Mouse (Mus musculus) forebrain, embryonic 16.5 days (tissue): ENCODE measurements around the gene Osbpl11. TPM values are rescaled to one million over a fixed set of nuclear protein-coding genes. Genes with fewer than 3 reads are reported as not detected.

Experiments
- ATAC-seq: fragments of 200-750 bp; cut with Nextera tagmentation; 2 replicates; pipeline ENCODE4 v1.8.0; 2017; ENCODE audit warnings: mild to moderate bottlenecking, moderate library complexity
- H3K27ac ChIP-seq: fragments of 300-500 bp; sonication (generic); 2 replicates; pipeline ENCODE4 v1.5.1; 2014; ENCODE audit warnings: low read length, control low read depth
- H3K27me3 ChIP-seq: fragments of 300-500 bp; sonication (generic); replicated peaks from 2 replicates; pipeline ENCODE4 v1.6.1; 2014; ENCODE audit warnings: low read length; ENCODE audit not compliant: control insufficient read depth, insufficient read depth
- H3K36me3 ChIP-seq: fragments of 300-500 bp; sonication (generic); 2 replicates; pipeline ENCODE4 v1.6.1; 2014; ENCODE audit not compliant: control insufficient read depth, insufficient read depth
- H3K4me1 ChIP-seq: fragments of 300-500 bp; sonication (generic); replicated peaks from 2 replicates; pipeline ENCODE4 v1.6.1; 2014; ENCODE audit warnings: low read length; ENCODE audit not compliant: control insufficient read depth, insufficient read depth
- H3K4me2 ChIP-seq: fragments of 300-500 bp; sonication (generic); 2 replicates; pipeline ENCODE4 v1.6.1; 2014; ENCODE audit warnings: mild to moderate bottlenecking, low read length, control low read depth
- H3K4me3 ChIP-seq: fragments of 300-500 bp; sonication (generic); replicated peaks from 2 replicates; pipeline ENCODE4 v1.5.1; 2014; ENCODE audit warnings: mild to moderate bottlenecking, low read length, control low read depth
- H3K9ac ChIP-seq: fragments of 300-500 bp; sonication (generic); replicated peaks from 2 replicates; pipeline ENCODE4 v1.6.1; 2014; ENCODE audit warnings: low read depth, low read length, control low read depth
- H3K9me3 ChIP-seq: fragments of 300-500 bp; sonication (generic); 2 replicates; pipeline ENCODE4 v1.6.1; 2016; ENCODE audit warnings: low read length; ENCODE audit not compliant: control insufficient read depth
- WGBS: fragments of 180-500 bp; shearing (Covaris S2); extraction: QIAGEN DNeasy Blood & Tissue Kit; methylation state at CpG from one replicate; pipeline ENCODE4 v1.1.7; 2014; 5-methylcytosine and 5-hydroxymethylcytosine counted together
- polyA plus RNA-seq: library from polyadenylated mRNA; unstranded; fragments of >200 nt; fragmentation: Nextera tagmentation; extraction: Ambion mirVana; gene quantifications from 2 replicates; pipeline ENCODE4 v1.2.1, GENCODE M21; 2015

Osbpl11 gene
- polyA plus RNA-seq, 1 experiment from 2014 or later: 16.7 TPM

DNA sequence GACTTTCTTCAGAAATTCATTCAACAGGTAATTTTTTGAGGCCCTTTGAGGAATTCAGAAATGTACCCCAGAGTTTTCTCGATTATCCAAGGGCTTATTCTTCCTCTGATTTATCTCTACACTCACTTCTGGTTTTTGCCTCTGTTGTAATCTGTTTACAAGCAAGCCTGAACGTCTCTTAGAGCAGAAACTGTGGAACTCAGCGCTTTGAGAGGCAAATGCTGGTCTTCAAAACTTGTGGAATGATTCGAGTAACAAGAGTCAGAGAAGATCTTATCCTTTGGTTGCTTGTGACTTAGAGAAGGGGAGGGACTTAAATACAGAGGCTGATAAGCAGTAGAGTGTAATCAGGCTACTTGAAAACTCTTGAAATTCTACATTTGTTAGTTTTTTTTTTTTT, 1.3 kb downstream of the Osbpl11 start:
- H3K27ac ChIP-seq: no peak overlapping the region

DNA sequence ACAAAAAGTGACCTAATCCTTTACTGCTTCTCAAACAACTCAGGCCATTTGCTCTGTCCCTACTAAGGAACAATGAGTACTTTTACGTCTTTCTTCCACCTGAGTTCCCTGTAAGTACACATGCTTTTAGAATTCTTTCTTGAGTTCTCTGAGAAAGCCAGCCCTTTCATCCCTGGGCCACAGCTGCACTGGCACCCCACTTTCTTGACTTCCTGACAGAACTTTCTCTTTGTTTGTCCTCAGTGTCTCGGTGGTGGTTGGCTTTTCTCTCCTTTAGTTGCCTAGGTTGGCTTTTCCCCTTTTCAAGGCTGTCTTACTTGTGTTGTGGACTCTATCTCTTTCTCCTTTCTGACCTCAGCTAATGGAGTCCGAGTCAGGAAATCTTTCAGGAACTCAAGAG, 3.2 kb downstream of the Osbpl11 start:
- Histone ChIP-seq H3K27ac (no peak overlapping the region), H3K4me2 (no peak overlapping the region), H3K36me3 (no peaks in the 10 kb centered on the region), H3K4me3 (no peak overlapping the region), H3K9ac (no peak overlapping the region), H3K4me1 (peaks cover 28% of the 10 kb centered on the region), H3K27me3 (no peaks in the 10 kb centered on the region), H3K9me3 (no peaks in the 10 kb centered on the region)
- no peak for ATAC-seq
- WGBS: 29% methylated on average over 3 of the region's 3 CpGs

More for the DNA sequence above, 1.3 kb downstream of the Osbpl11 start:
- Histone ChIP-seq H3K4me2 (peak overlapping the region; percentile 98), H3K27me3 (no peaks in the 10 kb centered on the region), H3K9me3 (no peaks in the 10 kb centered on the region), H3K9ac (peak overlapping the region; percentile 95), H3K4me1 (peaks cover 26% of the 10 kb centered on the region), H3K4me3 (peak overlapping the region; percentile 96), H3K36me3 (no peaks in the 10 kb centered on the region)
- ATAC-seq: no peak
- 34% methylated on average over 4 of the region's 4 CpGs for WGBS

DNA sequence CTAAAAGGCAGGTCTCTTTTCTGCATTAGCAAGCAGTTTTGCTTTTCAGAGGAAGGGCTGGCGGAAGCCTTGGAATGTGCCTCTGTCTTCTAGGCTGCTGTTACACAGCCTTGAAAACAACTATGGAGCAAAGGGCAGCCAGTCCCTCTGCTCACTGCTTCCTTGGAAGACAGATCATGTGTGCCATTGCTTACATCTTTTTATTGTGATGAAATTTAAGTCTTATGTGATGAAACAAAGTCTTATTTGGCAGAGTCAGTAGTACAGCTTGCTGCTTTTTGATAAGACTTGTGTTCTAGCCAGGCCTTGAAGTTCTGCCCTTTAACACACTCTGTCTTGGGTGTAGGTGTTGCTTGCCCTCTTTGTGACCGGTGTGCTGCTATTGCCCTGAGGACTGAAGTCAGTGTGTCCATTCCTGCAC, 6.8 kb downstream of the Osbpl11 start:
- Histone ChIP-seq H3K9ac (no peak overlapping the region), H3K27me3 (no peaks in the 10 kb centered on the region), H3K4me3 (no peak overlapping the region), H3K27ac (no peak overlapping the region), H3K36me3 (no peaks in the 10 kb centered on the region), H3K9me3 (no peaks in the 10 kb centered on the region), H3K4me1 (peaks cover 19% of the 10 kb centered on the region), H3K4me2 (no peak overlapping the region)
- WGBS: 86% methylated on average over 2 of the region's 2 CpGs
- ATAC-seq: no peak

DNA sequence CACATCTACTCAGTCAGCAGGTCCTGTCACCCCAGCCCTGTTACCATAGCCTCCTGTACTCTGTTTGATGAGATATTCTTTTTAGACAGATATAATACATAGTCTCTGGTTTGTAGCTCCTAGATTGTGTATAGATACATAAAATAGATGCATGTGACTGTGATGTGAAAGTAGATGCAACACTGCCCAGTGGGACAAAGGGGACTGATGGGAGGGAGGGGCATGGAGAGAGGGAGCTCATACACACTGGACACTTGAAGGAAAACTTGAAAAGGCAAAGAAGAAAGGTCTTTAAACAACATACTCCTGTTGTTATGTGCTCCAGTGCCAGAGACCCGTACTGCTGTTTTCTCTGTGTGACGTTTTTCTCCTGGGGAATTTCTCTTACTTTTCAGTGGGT, 7.4 kb downstream of the Osbpl11 start:
- H3K9me3 ChIP-seq: no peaks in the 10 kb centered on the region
- H3K27ac ChIP-seq: no peak overlapping the region
- H3K4me1 ChIP-seq: peaks cover 14% of the 10 kb centered on the region
- H3K4me2 ChIP-seq: no peak overlapping the region
- WGBS: 67% methylated on average over 2 of the region's 2 CpGs
- H3K36me3 ChIP-seq: no peaks in the 10 kb centered on the region
- no peak for ATAC-seq
- no peak overlapping the region for H3K9ac ChIP-seq
- H3K4me3 ChIP-seq: no peak overlapping the region
- H3K27me3 ChIP-seq: no peaks in the 10 kb centered on the region

DNA sequence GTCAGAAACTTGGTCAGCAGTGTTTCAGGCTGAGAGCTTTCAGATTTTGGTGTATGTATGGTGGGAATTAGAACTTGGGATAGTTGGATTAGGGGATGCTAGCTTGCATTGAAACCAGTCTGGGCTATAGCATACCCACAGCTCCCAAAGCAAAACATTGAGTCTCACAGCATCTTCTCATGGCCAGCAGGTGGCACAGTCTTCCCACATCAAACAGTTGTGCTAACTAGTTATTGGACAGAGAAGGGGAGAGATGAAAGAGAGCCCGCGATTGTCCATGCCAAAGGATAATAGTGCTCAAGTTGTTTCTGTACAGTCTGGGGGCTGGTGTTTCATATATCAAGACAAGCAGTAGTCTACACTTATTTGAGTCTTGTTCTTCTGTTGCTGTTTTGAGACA, 8.8 kb downstream of the Osbpl11 start:
- WGBS: 11% methylated on average over 2 of the region's 2 CpGs
- 0 out of 2 replicates have a peak, but pooled peaks have one; percentile 63 for ATAC-seq
- H3K9ac ChIP-seq: no peak overlapping the region

DNA sequence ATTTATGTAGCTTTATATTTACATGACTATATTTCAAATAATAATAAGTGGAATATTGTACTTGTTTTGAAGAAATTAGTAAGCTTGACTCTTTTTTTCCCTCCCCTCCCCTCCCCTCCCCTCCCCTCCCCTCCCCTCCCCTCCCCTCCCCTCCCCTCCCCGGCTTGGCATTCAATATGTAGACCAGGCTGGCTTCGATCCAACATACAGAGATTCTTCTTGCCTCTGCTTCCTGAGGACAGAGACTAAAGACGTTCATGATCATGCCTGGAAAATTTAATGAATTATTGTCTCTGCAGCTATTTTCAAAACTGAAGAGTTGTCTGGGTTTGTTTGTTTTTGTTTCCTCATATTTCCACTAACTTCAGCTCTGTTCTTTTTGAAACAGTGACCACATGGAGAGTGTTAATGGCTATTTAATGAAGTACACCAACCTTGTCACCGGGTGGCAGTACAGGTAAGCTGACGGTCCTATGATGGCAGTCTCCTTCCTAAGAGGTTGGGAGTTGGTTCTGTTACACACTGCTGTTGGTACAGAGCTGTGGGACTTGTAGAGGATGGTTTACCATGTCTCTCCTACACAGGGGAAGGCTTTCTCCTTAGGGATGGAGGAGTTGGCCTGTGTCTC, 10.9 kb downstream of the Osbpl11 start:
- Histone ChIP-seq H3K27me3 (no peaks in the 10 kb centered on the region), H3K4me1 (0 out of 2 replicates have a peak, but pooled peaks cover 2% of the 10 kb centered on the region), H3K36me3 (no peaks in the 10 kb centered on the region), H3K4me2 (no peak overlapping the region), H3K27ac (no peak overlapping the region), H3K4me3 (no peak overlapping the region), H3K9me3 (no peaks in the 10 kb centered on the region), H3K9ac (no peak overlapping the region)
- WGBS: 53% methylated on average over 4 of the region's 5 CpGs
- ATAC-seq: no peak

More for the DNA sequence above, 8.8 kb downstream of the Osbpl11 start:
- Histone ChIP-seq H3K27ac (no peak overlapping the region), H3K4me1 (peaks cover 4% of the 10 kb centered on the region; the same call in 1 of the 2 replicates), H3K9me3 (no peaks in the 10 kb centered on the region), H3K4me2 (no peak overlapping the region), H3K4me3 (no peak overlapping the region), H3K27me3 (no peaks in the 10 kb centered on the region), H3K36me3 (no peaks in the 10 kb centered on the region)

DNA sequence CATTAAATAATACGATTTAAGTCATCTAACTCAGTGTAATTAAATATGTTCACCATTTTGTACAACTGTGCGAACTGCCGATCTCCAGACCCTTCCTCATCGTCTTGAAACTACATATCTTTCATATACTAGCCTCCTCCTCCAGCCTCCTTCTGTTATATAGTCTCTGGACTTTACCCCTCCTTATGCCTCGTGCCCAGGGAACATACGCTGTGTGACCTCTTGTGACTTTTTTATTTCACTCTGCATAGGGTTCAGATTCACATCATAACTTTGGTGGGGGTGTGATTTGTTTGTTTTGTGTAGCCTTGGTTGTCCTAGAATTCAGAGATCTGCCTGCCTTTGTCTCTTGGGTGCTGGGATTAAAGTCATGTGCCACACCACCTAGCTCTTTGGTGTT, 11.7 kb downstream of the Osbpl11 start:
- WGBS: 92% methylated on average over 6 of the region's 6 CpGs
- 0 out of 2 replicates have a peak, but pooled peaks cover 2% of the 10 kb centered on the region for H3K4me1 ChIP-seq
- H3K9me3 ChIP-seq: no peaks in the 10 kb centered on the region
- H3K4me3 ChIP-seq: no peak overlapping the region
- ATAC-seq: no peak
- H3K27ac ChIP-seq: no peak overlapping the region
- 0 out of 2 replicates have a peak, but pooled peaks cover 2% of the 10 kb centered on the region for H3K36me3 ChIP-seq
- no peak overlapping the region for H3K4me2 ChIP-seq
- no peaks in the 10 kb centered on the region for H3K27me3 ChIP-seq
- H3K9ac ChIP-seq: no peak overlapping the region

DNA sequence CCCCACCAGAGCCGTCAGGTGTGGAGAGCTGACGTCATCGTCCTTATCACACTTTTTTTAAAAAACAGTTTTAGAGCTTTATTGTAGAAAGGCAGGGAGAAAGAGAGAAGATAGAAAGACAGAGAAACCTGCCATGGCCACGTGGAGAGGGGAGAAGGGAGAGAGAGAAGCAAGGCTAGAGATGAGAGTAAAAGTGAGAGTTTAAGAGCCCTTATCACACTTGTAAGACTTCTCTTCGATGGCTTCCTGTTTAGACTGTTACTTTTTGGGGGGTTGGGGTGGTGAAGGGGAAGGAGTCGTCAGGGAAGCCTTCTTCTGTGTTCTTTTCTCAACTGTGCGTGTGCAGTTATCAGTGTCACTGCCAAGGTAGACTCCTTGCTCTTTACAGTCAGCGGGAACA, 15.7 kb downstream of the Osbpl11 start:
- H3K4me3 ChIP-seq: no peak overlapping the region
- H3K9me3 ChIP-seq: no peaks in the 10 kb centered on the region
- H3K4me2 ChIP-seq: no peak overlapping the region
- 0 out of 2 replicates have a peak, but pooled peaks cover 2% of the 10 kb centered on the region for H3K36me3 ChIP-seq
- no peaks in the 10 kb centered on the region for H3K4me1 ChIP-seq
- no peak overlapping the region for H3K27ac ChIP-seq
- H3K9ac ChIP-seq: no peak overlapping the region
- no peak for ATAC-seq
- no peaks in the 10 kb centered on the region for H3K27me3 ChIP-seq
- 93% methylated on average over 8 of the region's 8 CpGs for WGBS

DNA sequence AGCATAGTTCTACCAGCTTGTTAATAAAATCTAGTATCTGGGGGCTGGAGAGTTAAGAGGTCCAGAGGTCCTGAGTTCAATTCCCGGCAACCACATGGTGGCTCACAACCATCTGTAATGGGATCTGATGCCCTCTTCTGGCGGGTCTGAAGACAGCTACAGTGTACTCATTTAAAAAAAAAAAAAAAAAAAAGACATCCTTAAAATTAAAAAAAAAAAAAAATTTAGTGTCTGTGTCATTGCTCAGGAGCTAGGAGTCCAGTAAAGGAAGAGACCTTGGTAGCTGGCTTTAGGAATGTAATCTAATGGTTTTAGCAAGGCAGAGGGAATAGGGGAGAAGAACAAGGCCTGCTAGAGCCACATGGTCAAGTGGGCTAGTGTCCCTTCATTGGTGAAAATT, 25.9 kb downstream of the Osbpl11 start:
- no peaks in the 10 kb centered on the region for H3K9me3 ChIP-seq
- H3K4me2 ChIP-seq: no peak overlapping the region
- H3K9ac ChIP-seq: no peak overlapping the region
- no peaks in the 10 kb centered on the region for H3K4me1 ChIP-seq
- ATAC-seq: no peak
- H3K27me3 ChIP-seq: no peaks in the 10 kb centered on the region
- peaks cover 20% of the 10 kb centered on the region for H3K36me3 ChIP-seq
- H3K27ac ChIP-seq: no peak overlapping the region
- WGBS: 78% methylated on average over 2 of the region's 2 CpGs
- H3K4me3 ChIP-seq: no peak overlapping the region
